Mouse (Mus musculus) stomach, postnatal 0 days (tissue): ENCODE results near the gene Hist1h2be.
"Not testable (repeated sequence)": the region's sequence is repeated elsewhere in the genome, so short reads cannot be mapped to it uniquely, and the experiment has no call there.

ENCODE experiments used
- CTCF ChIP-seq: IDR thresholded peaks from 2 replicates; pipeline ENCODE4 v1.5.1; 2016; ENCODE audit warnings: antibody characterized with exemption, low read depth, mild to moderate bottlenecking, moderate library complexity
- EP300 ChIP-seq: optimal IDR thresholded peaks from 2 replicates; pipeline ENCODE3; 2016; ENCODE audit warnings: antibody characterized with exemption

DNA sequence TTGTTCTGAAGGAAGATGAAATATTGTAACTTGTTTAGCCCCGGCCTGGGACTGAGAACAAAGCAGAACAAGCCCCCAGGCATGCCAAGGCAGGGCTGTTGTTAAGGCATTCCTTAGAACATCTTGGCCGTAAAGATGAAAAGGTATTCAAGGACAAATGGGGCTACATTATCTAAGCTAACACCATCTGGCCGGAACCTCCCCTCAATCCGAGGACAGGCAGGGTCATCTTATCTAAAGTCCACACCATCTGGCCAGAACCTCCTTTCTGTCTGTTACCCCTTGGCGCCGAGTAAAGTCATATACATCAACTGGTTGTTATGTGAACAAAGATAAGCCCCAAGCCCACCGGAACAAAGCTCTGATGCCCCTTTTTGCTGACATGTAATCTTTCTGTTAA is 29.0 kb downstream of the Hist1h2be start:
- not testable (repeated sequence) for TF ChIP-seq EP300, CTCF
